Comparison of ENCODE assay signal across 9 mouse cellular contexts in genomic region chr7:34849660-34850059, GRCm38 (mm10). TPM values are rescaled to one million over a fixed set of nuclear protein-coding genes. Genes with fewer than 3 reads are reported as not detected.
DNase-seq lines count a peak whose midpoint lies in the region; ATAC-seq and TF ChIP-seq lines count a peak whose summit lies in the region.
"Had no signal": no experiment of that assay in that cellular context is flagged by ENCODE, and none has a peak within 500 bp of the region (broad histone marks: within the 10 kb centered on the region; RNA-seq: fewer than 3 reads in every experiment).

No protein-coding gene starts in this region.

- no peak for ATAC-seq in midbrain, postnatal 0 days (ENCODE audit: low FRiP score)
- no peak for ATAC-seq in midbrain, embryonic 14.5 days (ENCODE audit: low FRiP score, low TSS enrichment)
- no peak for ATAC-seq in liver, embryonic 13.5 days (ENCODE audit: low read depth)

- H3K4me3 ChIP-seq in midbrain, postnatal 0 days (ENCODE audit: low read depth, low read length) = no peak overlapping the region
- H3K4me3 ChIP-seq in midbrain, embryonic 14.5 days (replicated peaks; ENCODE audit: low read depth, low read length) = no peak overlapping the region
- H3K4me3 ChIP-seq in liver, embryonic 13.5 days (replicated peaks) = no peak overlapping the region
- no peak overlapping the region for H3K4me3 ChIP-seq in midbrain, embryonic 10.5 days
- H3K4me3 ChIP-seq: heart, embryonic 13.5 days had no signal

- no peak overlapping the region for H3K9ac ChIP-seq in midbrain, postnatal 0 days (replicated peaks; ENCODE audit: low read length, poor library complexity, severe bottlenecking)
- H3K9ac ChIP-seq in midbrain, embryonic 14.5 days (replicated peaks; ENCODE audit: low read length) = no peak overlapping the region
- no peak overlapping the region for H3K9ac ChIP-seq in liver, embryonic 13.5 days
- H3K9ac ChIP-seq: heart, embryonic 13.5 days had no signal

- peak; percentile 35 for DNase-seq in embryo, embryonic 10 days (ENCODE audit: low spot score)
- DNase-seq in embryo, embryonic 11 days = no peak
- DNase-seq in midbrain, postnatal 0 days (ENCODE audit: low spot score) = no peak
- no peak for DNase-seq in midbrain, embryonic 14.5 days
- peak; percentile 4 for DNase-seq in liver, embryonic 13.5 days
- peak; percentile 2 for DNase-seq in yolk sac, embryonic 10.5 days (ENCODE audit: low spot score)
- DNase-seq in midbrain, embryonic 10.5 days (ENCODE audit: low spot score) = no peak
- DNase-seq in layer of hippocampus, adult 9-11 months = no peak

- no peaks in the 10 kb centered on the region for H3K27me3 ChIP-seq in midbrain, postnatal 0 days (ENCODE audit: insufficient read depth, low read length)
- H3K27me3 ChIP-seq in midbrain, embryonic 14.5 days (ENCODE audit: control insufficient read depth, insufficient read depth, low read length) = no peaks in the 10 kb centered on the region
- no peaks in the 10 kb centered on the region for H3K27me3 ChIP-seq in liver, embryonic 13.5 days
- H3K27me3 ChIP-seq in midbrain, embryonic 10.5 days (ENCODE audit: low read depth, poor library complexity, severe bottlenecking) = no peaks in the 10 kb centered on the region
- H3K27me3 ChIP-seq: heart, embryonic 13.5 days had no signal

- WGBS in midbrain, postnatal 0 days = 48% methylated on average over 10 of the region's 10 CpGs
- 37% methylated on average over 10 of the region's 10 CpGs for WGBS in midbrain, embryonic 14.5 days
- WGBS in liver, embryonic 13.5 days (ENCODE audit: insufficient replicate concordance) = 23% methylated on average over 10 of the region's 10 CpGs
- 35% methylated on average over 10 of the region's 10 CpGs for WGBS in midbrain, embryonic 10.5 days

- no peak overlapping the region for H3K4me2 ChIP-seq in midbrain, postnatal 0 days (ENCODE audit: low read depth, low read length, poor library complexity, severe bottlenecking)
- H3K4me2 ChIP-seq in midbrain, embryonic 14.5 days (ENCODE audit: low read length) = no peak overlapping the region
- H3K4me2 ChIP-seq in liver, embryonic 13.5 days = no peak overlapping the region
- H3K4me2 ChIP-seq: heart, embryonic 13.5 days had no signal

- H3K9me3 ChIP-seq in midbrain, postnatal 0 days (ENCODE audit: low read length) = no peaks in the 10 kb centered on the region
- 0 out of 2 replicates have a peak, but pooled peaks cover 3% of the 10 kb centered on the region for H3K9me3 ChIP-seq in midbrain, embryonic 14.5 days (ENCODE audit: control insufficient read depth, low read length)
- H3K9me3 ChIP-seq in liver, embryonic 13.5 days (replicated peaks) = no peaks in the 10 kb centered on the region
- H3K9me3 ChIP-seq in midbrain, embryonic 10.5 days (replicated peaks) = 0 out of 2 replicates have a peak, but pooled peaks cover 10% of the 10 kb centered on the region
- H3K9me3 ChIP-seq: heart, embryonic 13.5 days had no signal

- peak; percentile 50 for TF ChIP-seq CTCF in midbrain, postnatal 0 days (IDR thresholded peaks at IDR 0.05)

- H3K4me1 ChIP-seq in midbrain, postnatal 0 days (ENCODE audit: insufficient read depth, low read length) = peaks cover 8% of the 10 kb centered on the region; the same call in 1 of the 2 replicates
- peaks cover 11% of the 10 kb centered on the region for H3K4me1 ChIP-seq in midbrain, embryonic 14.5 days (ENCODE audit: control insufficient read depth, insufficient read depth, low read length)
- H3K4me1 ChIP-seq in liver, embryonic 13.5 days (replicated peaks) = no peaks in the 10 kb centered on the region
- H3K4me1 ChIP-seq in midbrain, embryonic 10.5 days = peaks cover 35% of the 10 kb centered on the region
- H3K4me1 ChIP-seq: heart, embryonic 13.5 days had no signal

- no peak overlapping the region for H3K27ac ChIP-seq in midbrain, postnatal 0 days (ENCODE audit: low read depth, low read length)
- no peak overlapping the region for H3K27ac ChIP-seq in midbrain, embryonic 14.5 days (replicated peaks; ENCODE audit: low read depth, low read length)
- H3K27ac ChIP-seq in liver, embryonic 13.5 days = no peak overlapping the region
- H3K27ac ChIP-seq in midbrain, embryonic 10.5 days (replicated peaks) = no peak overlapping the region
- H3K27ac ChIP-seq: heart, embryonic 13.5 days had no signal

- no peaks in the 10 kb centered on the region for H3K36me3 ChIP-seq in midbrain, postnatal 0 days (ENCODE audit: insufficient read depth, low read length)
- no peaks in the 10 kb centered on the region for H3K36me3 ChIP-seq in midbrain, embryonic 14.5 days (ENCODE audit: control insufficient read depth, insufficient read depth, low read length)
- no peaks in the 10 kb centered on the region for H3K36me3 ChIP-seq in liver, embryonic 13.5 days
- no peaks in the 10 kb centered on the region for H3K36me3 ChIP-seq in midbrain, embryonic 10.5 days
- H3K36me3 ChIP-seq: heart, embryonic 13.5 days had no signal

RNA-seq across cellular contexts. Expression of gene Chst8, which starts 37.1 kb away (rescaled TPM):
- total RNA-seq in midbrain, postnatal 0 days (2014; rRNA removed) = 17.4 and 20.1 TPM in 2 replicates
- polyA plus RNA-seq in midbrain, postnatal 0 days (2015; fragmentation: Nextera tagmentation; extraction: Ambion mirVana) = 13.5 and 16.2 TPM in 2 replicates
- 14.7 and 14.9 TPM in 2 replicates for polyA plus RNA-seq in midbrain, embryonic 14.5 days (2014; fragmentation: Nextera tagmentation; extraction: Ambion mirVana)
- 0.52 and 0.53 TPM in 2 replicates for polyA plus RNA-seq in liver, embryonic 13.5 days (2015; fragmentation: Nextera tagmentation; extraction: Ambion mirVana)
- 5.3 and 9.5 TPM in 2 replicates for polyA plus RNA-seq in midbrain, embryonic 10.5 days (2016; fragmentation: Nextera tagmentation; extraction: Ambion mirVana)

Comparison
In these comparisons a context has a peak if more than half of its experiments do, and no peak if none do; other contexts are left out.
1. DNase-seq: peak in embryo, embryonic 10 days (single experiment), liver, embryonic 13.5 days (single experiment) and yolk sac, embryonic 10.5 days (single experiment); none in embryo, embryonic 11 days (single experiment), midbrain, postnatal 0 days (single experiment), midbrain, embryonic 14.5 days (single experiment), midbrain, embryonic 10.5 days (single experiment) and layer of hippocampus, adult 9-11 months (single experiment).